Mouse (Mus musculus) spleen, adult 12 weeks (tissue): Measurements from ENCODE around the gene Prps1l1.

Experiments
- DNase-seq: peaks from one replicate; pipeline ENCODE4 v3.0.0; 2022; ENCODE audit warnings: low spot score

Prps1l1 gene

DNA sequence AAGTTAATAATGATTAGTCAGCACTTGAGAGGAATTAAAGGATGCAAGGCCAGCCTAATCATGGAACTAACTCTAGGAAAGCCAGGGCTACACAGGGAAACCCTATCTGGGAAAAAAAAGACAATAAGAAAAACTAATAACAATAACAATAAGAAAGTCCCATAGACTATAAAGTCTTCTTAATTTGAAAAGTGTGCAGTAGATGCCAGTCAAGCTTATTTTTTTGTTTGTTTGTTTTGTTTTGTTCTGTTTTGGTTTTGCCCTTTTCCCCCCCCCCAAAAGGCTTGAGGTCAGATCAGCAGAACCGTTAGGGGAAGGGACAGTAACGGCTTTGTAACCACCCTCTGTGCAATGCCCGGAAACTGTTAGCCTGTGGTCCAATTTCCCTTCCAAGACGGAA is at the start of gene Prps1l1:
Gene Prps1l1 (plus strand): TSS at position 301 of the 400 bp plus-strand sequence.
- no peak for DNase-seq

DNA sequence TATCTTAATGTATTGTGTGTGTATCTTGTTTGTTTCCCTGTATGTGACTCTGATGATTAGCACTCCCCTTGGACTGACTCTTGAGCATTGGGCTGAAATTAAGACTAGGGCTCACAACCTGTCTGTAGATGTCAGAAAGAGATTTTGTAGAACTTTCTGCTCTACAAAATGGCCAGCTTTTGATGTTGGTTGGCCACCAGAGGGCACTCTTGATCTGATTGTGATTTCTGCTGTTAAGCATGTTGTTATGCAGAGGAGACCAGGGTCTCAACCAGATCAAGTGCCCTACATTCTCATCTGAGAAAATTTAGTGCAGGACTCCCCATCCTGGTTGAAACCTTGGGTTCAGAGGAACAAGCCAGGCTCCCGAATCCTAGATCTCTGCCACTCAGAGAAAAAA is 46.6 kb upstream of the Prps1l1 start:
- no peak for DNase-seq

DNA sequence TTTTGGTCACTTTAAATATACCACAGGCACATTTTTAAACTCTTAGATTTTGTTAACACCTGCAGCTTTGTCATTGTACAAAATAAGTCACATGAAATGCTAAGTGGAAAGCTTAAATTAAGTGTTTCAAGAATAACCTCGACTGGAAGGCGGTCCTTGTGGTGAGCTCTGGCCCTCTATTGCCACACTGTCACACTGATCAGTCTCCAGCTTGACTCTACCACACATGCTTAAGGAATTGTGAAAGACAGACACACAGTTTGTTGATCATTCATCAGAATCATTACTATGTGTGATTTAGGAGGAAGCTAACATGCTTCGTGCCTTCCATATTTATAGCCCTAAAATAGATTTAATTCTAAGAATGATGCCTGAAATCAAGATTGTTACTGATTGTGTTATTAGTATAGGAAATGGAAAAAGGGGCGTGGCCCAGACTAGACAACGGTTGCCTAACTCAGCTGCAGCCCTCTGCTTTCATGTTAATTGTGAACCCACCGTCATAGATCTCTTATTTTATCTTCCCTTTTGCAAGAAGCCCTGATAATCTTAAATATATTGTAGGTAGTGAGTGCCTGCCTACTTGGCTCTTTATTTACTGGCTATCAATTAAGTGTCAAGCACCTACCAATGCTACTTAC is 35.4 kb upstream of the Prps1l1 start:
- no peak for DNase-seq

DNA sequence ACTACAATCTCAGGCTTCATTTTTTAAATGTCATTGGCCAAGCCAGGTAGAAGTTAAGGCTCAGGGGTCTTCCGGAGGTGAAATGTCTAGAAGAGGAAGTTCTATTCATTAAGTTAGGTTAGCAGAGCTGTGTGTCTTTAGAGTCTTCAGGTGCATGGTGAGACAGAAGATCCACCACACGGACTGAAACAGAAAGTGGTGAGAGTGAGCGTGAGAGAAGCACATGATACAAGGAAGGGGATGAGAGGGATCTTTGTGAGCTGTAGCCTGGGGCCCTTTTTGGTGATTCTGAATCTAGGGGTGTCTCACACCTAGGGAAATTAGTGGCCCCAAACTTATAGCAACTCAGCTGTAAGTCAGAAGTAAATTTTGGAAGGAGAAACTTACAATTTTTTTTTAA is 8.6 kb upstream of the Prps1l1 start:
- no peak for DNase-seq

DNA sequence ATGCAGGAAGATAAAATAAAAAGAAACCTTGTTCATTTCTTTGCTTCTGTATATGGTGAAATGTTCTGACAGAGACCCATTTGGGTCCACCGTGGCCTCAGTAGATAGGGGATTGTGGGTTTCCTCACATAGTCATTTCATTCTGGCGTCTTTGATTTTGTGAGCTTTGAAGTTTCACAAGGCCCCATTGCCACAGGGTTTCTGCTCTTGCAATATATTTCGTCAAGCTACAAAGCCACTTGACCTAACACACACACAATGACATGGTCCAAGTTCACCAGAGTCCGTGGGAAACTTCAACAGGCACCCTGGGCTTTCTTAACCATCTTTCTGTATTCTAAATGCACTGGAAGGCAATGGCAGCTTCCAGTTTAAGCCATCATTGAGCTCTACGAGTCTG is 1.3 kb downstream of the Prps1l1 start:
- DNase-seq, result no peak

DNA sequence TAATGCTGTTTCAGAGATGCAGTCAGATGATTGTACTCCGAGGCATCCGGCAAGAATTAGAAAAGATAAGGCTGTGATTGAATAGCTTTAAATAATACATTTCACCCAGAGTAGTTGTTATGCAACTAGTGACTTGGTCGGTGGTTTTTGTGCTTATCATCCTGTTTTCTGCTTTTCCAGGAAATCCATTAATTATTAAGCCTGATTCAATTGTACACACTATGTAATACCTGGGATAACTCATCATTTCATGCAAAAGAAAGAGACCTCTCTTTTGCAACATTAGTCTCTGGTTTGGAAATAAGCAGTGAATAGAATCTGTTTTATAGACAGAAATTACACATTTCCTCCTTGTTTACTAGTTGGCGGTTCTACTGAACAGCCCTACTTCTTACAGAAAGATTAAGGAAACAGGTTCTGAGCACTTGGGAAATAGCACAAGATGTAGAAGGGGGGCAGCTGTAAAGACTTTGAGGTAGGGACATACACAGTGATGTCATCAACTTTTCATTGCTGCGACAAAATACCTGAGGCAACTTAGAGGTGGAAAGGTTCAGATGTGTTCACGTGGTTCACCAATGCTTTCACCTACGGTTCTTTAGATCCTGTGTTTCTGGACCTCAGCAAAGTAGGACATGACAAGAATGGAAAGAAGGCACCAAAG is 5.1 kb downstream of the Prps1l1 start:
- DNase-seq, result no peak

DNA sequence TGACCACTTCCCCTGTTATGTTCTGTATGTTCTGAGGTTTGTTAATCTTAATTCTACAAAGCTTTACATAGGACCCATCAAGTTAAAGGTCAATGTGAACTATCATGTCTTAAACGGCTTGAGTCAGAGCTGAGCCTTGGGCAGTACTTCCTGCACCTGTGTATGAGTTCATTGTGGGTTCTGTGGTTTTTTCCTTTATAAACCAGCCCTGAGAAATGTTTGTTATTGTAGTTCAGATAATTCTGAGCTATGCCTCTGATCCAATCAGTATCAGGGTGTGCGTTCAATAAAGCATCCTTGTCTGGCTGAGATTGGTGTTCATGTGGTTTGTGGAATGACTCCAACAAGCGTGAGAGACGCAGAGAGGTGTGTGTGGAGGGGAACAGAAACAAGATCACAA is 5.8 kb downstream of the Prps1l1 start:
- DNase-seq, result no peak

DNA sequence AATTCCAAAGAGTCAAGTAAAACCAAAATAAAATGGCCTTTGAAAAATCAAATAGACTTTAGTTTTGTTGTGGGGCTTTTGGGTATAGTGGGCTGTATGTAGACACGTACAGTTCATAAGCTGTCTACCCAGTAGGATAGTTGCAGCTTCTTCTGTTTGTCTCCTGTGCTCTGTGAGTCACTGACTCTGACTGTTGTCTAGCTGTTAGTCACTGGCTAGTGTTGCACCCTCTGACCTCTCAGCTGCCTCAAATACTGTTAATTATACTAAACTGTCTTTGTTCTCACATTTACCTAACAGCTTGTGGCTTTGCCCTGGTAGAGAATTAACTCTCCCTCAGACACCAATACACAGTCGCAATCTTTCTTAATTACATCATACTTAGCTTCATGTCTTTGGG is 7.3 kb downstream of the Prps1l1 start:
- no peak for DNase-seq

DNA sequence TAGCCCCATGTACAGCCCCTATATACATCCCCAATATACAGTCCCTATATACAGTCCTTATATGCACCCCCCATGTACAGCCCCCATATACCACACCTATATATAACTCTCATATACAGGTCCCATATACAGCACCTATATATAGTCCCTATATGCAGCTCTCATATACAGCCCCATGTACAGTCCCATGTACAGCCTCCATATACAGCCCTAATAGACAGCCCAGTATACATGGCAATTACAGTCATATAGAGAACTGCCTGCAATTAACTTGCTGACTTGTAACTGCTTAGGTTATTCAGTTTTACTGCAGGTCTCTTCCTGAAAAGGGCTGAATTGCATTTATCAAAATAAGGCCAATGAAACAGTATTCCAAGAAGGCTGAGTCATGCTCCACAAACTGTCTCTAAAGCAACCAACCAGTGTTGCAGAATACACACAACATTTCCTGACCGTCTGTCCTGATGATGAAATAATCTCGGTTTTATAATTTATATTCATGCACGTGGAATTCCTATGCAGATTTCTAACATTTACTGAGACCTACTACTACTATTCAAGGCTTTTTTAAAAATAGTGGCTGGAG is 13.1 kb downstream of the Prps1l1 start:
- no peak for DNase-seq

DNA sequence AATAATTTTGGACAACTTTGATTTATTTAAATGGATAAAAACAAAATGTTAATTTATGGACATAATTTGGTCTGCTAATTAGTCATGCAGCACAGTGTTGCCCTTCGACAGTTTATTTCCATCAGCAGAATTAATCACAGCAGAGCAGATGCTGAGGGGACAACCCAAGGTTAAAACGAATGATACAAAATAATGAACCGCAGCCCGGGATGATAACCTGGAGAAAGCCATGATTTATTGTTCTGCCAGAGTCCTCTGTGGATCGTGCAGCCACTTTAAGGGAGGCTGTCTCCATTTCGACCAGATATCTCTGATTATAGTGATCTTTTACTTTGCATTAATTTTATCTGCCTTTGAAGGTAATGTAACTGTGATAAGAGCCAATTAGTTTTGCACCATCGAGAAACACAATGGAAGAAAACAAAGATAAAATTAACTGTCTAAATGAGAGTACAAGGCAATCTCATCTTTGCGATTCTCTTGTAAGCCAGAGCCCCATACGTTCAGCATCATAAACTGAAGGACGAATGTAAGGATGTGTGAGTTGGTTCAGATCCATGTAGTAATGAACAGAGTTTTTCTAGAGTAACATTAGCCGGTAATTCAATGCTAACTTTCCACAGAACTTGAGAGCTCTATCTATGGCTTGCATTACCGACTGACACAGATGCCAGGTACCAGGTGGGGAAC is 14.4 kb downstream of the Prps1l1 start:
- DNase-seq, result no peak

DNA sequence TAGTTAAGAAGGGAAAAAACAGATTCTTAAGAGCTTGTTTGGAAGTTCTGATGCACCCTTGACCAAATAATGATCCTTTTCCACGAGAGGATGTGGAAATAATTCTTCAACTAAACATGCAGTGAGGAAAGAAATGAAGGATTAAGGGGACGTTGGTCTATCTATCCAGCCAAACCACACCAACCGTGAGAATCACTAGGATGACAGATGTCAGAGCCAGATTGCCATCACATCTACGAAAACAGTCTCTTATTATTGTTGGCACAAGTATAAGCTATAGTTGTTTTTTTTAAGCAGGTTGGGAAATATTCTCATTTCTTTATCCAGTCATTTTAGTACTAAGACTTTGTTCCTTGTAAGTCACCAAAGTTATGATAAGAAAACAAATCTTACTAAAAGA is 15.8 kb downstream of the Prps1l1 start:
- DNase-seq, result no peak

DNA sequence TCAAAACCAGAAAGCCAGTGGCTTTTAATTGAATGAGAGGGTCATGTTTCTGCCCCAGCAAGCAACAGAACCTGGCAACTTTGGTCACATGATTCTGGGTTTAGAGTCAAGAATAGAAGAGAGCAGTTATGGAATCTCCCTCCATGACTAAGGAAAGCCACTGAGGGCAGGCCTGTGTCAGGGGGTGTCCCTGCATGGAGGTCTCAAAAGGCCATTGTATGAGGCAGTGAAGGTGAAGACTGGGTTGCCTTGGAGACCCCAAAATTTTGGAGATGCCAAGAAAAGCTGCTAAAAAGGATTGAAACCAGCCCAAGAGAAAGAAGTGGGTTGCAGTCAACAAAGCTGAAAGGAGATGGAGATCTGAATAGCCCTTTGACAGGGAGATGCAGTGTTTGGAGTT is 21.2 kb downstream of the Prps1l1 start:
- no peak for DNase-seq

DNA sequence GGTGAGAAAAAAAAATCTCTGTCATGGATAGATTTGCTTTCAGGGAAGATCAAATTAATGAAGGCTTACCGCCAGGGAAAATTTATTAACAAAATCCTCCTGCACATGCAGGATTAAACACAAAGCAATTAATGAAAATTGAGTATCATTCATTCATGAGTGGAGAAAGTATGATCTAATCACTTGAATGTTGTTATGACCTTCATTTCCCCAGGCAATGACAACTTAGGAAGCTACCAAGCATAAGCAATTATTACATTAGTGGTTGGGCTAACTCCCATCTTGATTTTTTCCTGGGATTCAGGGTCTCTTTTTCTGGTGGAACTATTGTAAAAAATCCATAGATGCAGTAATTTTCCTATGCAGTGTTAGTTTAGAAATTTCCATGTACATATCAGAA is 23.3 kb downstream of the Prps1l1 start:
- no peak for DNase-seq

DNA sequence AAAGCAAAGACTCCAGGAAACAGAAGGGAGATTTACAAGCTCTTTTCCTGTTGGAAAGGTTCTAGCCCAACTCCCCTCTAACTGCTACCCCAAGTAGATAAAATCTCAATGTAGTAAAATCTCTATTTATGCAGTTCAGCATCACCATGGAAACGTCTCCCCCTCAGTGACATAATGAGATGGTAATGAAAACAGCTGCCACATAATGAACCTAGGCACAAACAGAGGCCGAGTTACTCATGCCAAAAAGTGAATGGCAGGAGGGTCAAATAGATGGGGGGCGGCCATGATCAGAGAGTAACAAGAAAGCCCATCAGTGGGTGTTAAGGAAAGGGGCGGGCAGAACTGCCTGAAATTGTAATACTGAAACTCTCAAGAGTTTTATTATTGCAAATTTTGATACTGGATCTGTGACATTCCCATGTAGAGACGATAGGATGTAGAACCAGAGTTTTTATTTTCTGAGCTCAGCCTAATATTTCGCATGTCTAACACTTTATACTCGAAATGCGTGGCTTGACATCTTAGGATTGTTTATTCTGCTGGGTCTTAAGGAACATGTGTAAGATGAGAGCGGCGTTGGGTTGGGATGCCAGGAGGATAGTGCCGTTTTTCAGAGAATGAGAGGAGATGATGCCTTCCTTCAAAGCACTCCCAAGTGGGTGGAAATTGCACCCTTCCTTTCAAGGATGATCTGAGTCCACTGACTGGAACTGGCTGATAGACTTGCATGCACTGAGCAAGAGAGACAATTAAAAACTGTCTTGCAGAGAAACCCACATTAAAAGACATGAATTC is 24.0 kb downstream of the Prps1l1 start:
- DNase-seq, result no peak

DNA sequence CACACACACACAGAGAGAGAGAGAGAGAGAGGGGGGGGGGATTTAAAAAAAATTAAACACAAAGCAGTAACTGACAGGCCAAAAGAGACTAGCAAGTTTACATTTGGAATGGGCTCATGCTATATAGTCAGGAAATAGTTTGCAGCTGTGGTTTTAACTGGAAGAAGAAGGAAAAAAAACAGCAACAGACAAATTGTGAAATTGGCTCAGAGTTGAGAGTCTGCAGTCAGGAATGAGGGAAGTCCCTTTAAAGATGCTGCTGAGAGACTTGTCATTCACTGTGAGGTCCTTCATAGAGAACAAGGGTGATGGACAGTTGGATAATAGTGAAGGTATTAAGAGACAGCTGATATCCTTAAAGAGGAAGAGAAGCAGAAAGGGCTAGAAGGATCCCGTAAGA is 26.9 kb downstream of the Prps1l1 start:
- no peak for DNase-seq

DNA sequence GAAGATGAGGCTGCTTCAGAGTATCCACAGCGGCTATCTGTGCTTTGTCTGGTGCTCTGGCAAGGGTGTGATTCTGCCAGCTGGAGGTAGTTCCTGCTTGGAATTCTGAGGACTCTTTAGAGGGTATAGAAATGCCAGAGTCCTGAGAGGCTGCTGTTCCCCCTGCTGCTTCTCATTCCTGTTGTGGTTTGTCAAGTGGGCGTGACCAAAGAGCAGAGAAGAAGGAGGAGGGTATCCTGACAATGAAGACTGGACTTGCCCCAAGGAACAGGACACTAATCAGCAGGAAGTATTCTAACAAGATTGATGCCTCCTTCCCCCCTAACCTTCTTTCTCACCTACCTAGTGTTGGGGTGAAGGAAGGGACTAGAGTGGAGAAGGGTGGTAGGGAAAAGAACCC is 29.4 kb downstream of the Prps1l1 start:
- DNase-seq, result no peak

DNA sequence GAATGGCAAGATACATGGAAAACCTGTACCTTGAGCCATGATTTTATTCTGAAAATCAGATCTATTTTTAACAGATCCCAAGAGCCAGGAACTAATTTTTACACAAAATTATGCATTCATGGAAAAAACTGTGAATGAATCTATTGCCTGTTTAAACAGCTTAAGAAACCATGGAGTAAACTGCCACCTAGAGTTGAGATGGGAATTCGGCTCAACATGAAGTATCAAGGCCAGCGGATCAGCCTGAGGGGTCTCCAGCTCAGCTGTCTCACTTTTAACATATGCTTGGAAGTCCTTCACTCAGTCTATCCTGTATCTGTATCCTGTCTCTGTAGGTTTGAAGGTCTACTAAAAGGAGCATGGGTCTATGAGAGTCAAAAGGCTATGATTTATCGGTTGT is 31.5 kb downstream of the Prps1l1 start:
- DNase-seq, result no peak

DNA sequence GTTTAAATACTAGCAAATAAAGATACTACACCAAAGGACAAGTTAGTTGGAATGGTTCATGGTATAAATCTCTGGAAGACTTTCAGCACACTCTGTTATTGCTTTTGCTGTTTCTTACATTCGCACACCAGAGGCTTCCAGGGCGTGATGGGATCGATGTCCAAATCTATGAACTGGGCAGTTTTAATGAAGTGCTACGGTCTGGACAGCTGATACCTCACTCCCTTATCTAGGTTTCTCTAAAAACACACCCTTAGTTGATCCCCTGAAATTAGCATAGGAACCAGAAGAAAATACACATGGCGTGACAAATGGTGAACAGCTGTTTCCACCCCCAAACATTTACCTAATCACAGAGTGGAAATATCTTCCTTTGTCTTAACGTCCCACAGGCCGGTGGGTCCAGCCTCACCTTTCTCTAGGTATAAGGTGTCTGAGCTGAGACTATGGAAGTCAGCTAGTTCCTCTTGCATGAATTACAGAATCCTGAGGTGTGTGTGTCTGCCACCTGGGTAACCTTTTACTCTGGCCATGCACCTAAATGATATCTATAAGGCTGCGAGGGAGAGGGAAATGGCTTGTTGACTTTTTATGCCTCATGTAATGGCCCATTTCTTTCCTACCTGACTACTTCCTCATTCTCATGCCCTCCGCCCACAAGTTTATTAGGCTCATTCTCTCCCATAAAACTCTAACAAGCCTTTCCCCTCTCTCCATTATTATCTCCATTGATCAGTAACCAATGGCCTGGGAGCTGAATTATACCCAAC is 32.1 kb downstream of the Prps1l1 start:
- no peak for DNase-seq

DNA sequence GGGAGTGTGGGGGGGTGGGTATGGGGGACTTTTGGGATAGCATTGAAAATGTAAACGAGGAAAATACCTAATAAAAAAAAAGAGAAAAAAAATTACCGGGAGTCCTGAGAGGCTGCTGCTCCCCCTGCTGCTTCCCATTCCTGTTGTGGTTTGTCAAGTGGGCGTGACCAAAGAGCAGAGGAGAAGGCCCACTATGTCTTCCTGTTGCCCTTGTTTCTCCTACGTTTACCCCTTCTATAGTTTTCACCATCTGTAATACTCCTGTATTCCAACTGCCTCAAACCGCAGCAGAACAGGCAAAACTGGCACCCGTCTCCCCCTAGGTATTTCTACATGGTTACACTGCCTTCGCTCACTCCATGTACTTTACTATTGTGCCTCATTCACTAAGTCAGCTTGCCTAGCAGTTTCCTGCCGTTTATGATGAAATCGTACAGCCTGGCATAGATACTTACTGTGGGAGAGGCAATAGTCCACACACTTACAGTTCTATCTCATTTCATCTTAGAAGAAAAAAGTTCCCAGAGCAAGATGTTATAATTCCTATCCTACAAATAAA is 34.2 kb downstream of the Prps1l1 start:
- no peak for DNase-seq

DNA sequence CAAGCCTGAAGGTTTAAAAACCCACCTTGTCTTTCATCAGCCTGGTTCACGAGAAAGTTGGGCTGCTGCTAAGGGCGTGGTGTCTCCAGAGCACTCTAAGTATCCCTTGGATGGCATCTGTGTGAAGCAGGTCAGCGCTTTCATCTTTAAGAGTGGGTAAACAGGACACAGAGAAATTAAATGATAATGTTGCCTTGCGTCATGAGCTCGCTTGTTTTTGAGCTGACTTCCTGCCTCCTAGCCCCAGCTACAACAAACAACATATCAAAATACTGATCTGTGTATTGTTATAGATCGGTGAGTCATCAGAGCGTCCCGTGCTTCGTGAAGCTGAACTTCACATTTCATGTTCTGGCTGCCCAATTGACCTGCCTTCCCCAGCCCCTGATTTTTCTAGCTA is 36.7 kb downstream of the Prps1l1 start:
- DNase-seq, result no peak

DNA sequence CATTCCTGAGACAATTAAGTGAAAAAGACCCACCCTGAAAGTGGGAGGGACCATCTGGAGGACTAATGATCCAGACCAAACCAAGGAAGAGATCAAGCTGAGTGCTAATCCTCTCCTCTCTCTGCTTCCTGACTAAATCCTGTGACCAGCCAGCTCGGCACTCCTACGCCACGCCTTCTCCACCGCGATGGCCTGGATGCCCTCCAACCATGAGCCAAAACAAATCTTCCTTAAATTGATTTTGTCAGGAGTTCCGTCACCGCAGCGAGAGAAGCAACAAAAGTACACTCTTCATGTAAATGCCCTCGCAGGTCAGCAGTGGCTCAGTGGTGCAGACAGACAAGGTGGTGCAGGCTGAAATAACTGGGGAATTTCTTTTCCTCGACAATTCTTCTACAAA is 37.5 kb downstream of the Prps1l1 start:
- no peak for DNase-seq
